Mouse (Mus musculus) adrenal gland, postnatal 4 days (tissue): ENCODE measurements around the gene Trpc5. TPM values are rescaled to one million over a fixed set of nuclear protein-coding genes. Genes with fewer than 3 reads are reported as not detected.

Source experiments
- DNase-seq, 2 experiments: peaks; one replicate each; pipeline ENCODE4 v3.0.0; 2021 to 2022; ENCODE audit warnings: low spot score in 2 of 2, mixed read lengths in 2 of 2
- total RNA-seq, 2 experiments: library from RNA; stranded (reverse); gene quantifications; 2 replicates each; pipeline ENCODE4 v1.2.3; 2021

Gene Trpc5
- total RNA-seq, 2 experiments from 2014 or later: 2.9 to 4.0 TPM

DNA sequence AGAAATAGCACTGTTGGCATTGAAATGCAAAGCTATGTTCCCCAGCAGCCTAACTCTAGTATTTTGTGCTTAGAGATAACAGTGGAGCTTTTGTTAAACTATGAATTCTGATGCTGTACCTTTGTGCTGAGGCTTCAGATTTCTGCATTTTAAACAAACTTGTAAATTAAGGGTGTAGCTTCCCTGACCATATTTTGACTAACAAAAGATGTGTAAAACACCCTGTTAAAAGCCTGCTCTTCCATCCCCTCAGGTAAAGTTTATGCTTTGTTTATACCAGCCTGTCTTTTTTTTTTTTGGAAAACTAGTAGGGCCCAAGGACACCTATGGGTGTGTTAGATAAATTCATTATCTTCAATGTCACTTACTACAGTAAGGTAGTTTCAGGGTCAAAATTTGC, 350.0 kb downstream of the Trpc5 start:
- DNase-seq: no peak

DNA sequence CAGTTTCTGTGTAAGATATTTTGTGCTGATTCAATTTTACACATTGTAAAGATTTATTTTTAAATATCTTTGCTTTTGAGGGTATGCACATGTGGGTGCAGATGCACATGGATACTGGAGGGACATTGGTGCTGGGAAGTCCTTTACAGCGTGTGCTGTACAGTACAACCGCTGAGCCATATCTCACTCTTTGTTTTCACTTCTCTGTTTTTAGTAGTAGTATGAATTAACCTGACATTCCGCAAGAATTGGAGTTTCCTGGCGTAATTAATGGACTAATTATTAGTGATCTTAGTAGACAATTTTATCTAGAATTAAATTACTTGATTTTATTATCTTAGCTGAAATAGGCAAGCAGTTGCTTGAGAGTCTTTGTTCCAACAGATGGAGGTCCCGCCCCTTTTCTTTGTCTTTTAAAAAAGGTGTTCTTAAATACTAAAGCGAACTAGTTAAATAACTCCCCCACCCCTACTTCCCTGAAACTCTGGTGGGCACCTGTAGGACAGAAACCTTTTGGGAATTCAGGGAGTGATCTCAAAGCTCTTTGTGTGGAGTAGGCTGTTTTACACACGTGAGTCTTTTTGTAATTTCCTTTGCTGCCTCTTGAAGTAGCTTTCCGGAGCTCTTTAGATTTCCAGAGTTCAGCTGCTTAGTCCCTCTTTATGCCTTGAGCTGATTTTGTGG, 352.5 kb downstream of the Trpc5 start:
- no peak for DNase-seq

Other genes starting within 250 kb of the Trpc5 start
- under 1 TPM in 1 of 2 experiments, not detected in 1; 0.23 TPM for gene Trpc5os, start 231.6 kb downstream of the Trpc5 start, total RNA-seq
- 1 to 10 TPM; 2.9 to 3.6 TPM for gene Rtl4, start 727 bp upstream of the Trpc5 start, total RNA-seq